ENCODE assay signal across 18 mouse cellular contexts in the genomic region with DNA sequence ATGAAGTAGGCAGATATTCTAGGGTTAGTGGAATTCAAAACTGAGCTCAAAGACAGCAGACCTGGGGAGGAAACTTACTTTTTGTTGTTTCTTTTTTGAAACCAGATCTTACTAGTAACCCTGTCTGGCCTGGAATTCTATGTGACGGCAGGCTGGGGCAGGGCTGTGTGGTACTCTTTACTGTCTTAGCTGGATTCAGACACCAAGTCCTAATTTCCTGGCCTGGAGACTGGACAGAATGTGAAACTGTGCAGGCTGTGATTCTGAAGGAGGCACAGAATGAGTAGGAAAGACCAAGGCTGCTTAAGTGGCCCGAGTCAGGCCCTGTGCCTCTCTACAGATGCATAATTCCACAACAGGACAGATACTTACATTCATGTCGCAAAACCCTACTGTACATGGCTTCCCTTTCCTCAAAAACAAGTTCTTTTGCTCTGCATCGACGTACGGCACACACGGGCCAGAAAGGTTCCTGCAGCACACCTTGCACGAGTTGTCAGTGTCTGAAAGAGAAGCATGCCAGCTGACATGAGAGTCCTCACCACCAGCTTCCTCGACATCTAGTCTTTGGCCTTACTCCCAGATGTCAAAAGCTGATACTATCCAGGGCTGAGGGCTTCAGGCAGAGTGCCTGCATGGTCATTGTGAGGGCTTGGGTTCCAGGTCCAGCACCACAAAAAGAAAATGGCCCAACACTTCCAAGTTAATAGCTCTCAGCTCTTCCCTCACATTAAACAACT. TPM values are rescaled to one million over a fixed set of nuclear protein-coding genes. Genes with fewer than 3 reads are reported as not detected.
DNase-seq lines count a peak whose midpoint lies in the region; ATAC-seq and TF ChIP-seq lines count a peak whose summit lies in the region.
"Had no signal": no experiment of that assay in that cellular context is flagged by ENCODE, and none has a peak within 500 bp of the region (broad histone marks: within the 10 kb centered on the region; RNA-seq: fewer than 3 reads in every experiment).

No protein-coding gene starts in this region.

- H3K27me3 ChIP-seq in heart, embryonic 12.5 days (replicated peaks), result no peaks in the 10 kb centered on the region
- no peaks in the 10 kb centered on the region for H3K27me3 ChIP-seq in intestine, postnatal 0 days (replicated peaks; ENCODE audit: control insufficient read depth, insufficient read depth, low read length)
- no peaks in the 10 kb centered on the region for H3K27me3 ChIP-seq in intestine, embryonic 16.5 days (replicated peaks; ENCODE audit: control insufficient read depth, insufficient read depth, low read length)
- H3K27me3 ChIP-seq: embryonic facial prominence, embryonic 12.5 days; forebrain, embryonic 15.5 days; hindbrain, embryonic 15.5 days; Patski had no signal

- no peaks in the 10 kb centered on the region for H3K9me3 ChIP-seq in heart, embryonic 12.5 days (replicated peaks)
- H3K9me3 ChIP-seq in intestine, postnatal 0 days (ENCODE audit: control insufficient read depth), result no peaks in the 10 kb centered on the region
- no peaks in the 10 kb centered on the region for H3K9me3 ChIP-seq in intestine, embryonic 16.5 days (ENCODE audit: control insufficient read depth, low read length)
- H3K9me3 ChIP-seq: embryonic facial prominence, embryonic 12.5 days; forebrain, embryonic 15.5 days; hindbrain, embryonic 15.5 days had no signal

- H3K9ac ChIP-seq in heart, embryonic 12.5 days, result no peak overlapping the region
- no peak overlapping the region for H3K9ac ChIP-seq in intestine, postnatal 0 days (ENCODE audit: low read depth, low read length)
- H3K9ac ChIP-seq in intestine, embryonic 16.5 days (ENCODE audit: low read depth, low read length), result no peak overlapping the region
- H3K9ac ChIP-seq: embryonic facial prominence, embryonic 12.5 days; forebrain, embryonic 15.5 days; hindbrain, embryonic 15.5 days had no signal

- peaks cover 85% of the 10 kb centered on the region for H3K36me3 ChIP-seq in heart, embryonic 12.5 days
- H3K36me3 ChIP-seq in intestine, postnatal 0 days (ENCODE audit: control insufficient read depth, insufficient read depth), result peaks cover 70% of the 10 kb centered on the region
- peaks cover 14% of the 10 kb centered on the region; the same call in 1 of the 2 replicates for H3K36me3 ChIP-seq in intestine, embryonic 16.5 days (ENCODE audit: control insufficient read depth, insufficient read depth, low read length)

- no peak for TF ChIP-seq CTCF in intestine, postnatal 0 days (IDR thresholded peaks at IDR 0.05; ENCODE audit: low read depth)

- H3K4me3 ChIP-seq in heart, embryonic 12.5 days, result no peak overlapping the region
- no peak overlapping the region for H3K4me3 ChIP-seq in intestine, postnatal 0 days (ENCODE audit: low read depth, low read length)
- no peak overlapping the region for H3K4me3 ChIP-seq in intestine, embryonic 16.5 days (ENCODE audit: low read length)
- H3K4me3 ChIP-seq: embryonic facial prominence, embryonic 12.5 days; forebrain, embryonic 15.5 days; hindbrain, embryonic 15.5 days had no signal

- DNase-seq in gastrocnemius, postnatal 25 days, result peak; percentile 2
- no peak for DNase-seq in gastrocnemius, adult 18-20 months (ENCODE audit: low spot score)
- DNase-seq in heart, adult 18-20 months, result no peak
- no peak for DNase-seq in neural tube, embryonic 10.5 days (ENCODE audit: extremely low spot score, low spot score)
- DNase-seq: adrenal gland, postnatal 14 days; cerebellum, adult 11-12 months; cerebellum, adult 9-10 months; cerebellum, postnatal 25 days; gastrocnemius, postnatal 36 days; kidney, adult 2 months had no signal

- ATAC-seq in heart, embryonic 12.5 days (ENCODE audit: insufficient number of reproducible peaks, low FRiP score), result no peak
- no peak for ATAC-seq in intestine, postnatal 0 days
- ATAC-seq in intestine, embryonic 16.5 days, result no peak
- ATAC-seq: activated CD4-positive, CD25-positive, alpha-beta regulatory T cell, adult 4 months; forebrain, embryonic 15.5 days; Patski had no signal

- 74% methylated on average over 9 of the region's 9 CpGs for WGBS in heart, embryonic 12.5 days
- 89% methylated on average over 9 of the region's 9 CpGs for WGBS in intestine, postnatal 0 days
- WGBS in intestine, embryonic 16.5 days, result 89% methylated on average over 9 of the region's 9 CpGs

- H3K27ac ChIP-seq in heart, embryonic 12.5 days (ENCODE audit: poor library complexity, severe bottlenecking), result peak overlapping the region; percentile 31; the same call in 1 of the 2 replicates
- peak overlapping the region; percentile 46; the same call in 1 of the 2 replicates for H3K27ac ChIP-seq in intestine, postnatal 0 days (ENCODE audit: low read depth, low read length)
- no peak overlapping the region for H3K27ac ChIP-seq in intestine, embryonic 16.5 days (ENCODE audit: low read length)
- H3K27ac ChIP-seq: embryonic facial prominence, embryonic 12.5 days; forebrain, embryonic 15.5 days; hindbrain, embryonic 15.5 days had no signal

- peaks cover 10% of the 10 kb centered on the region for H3K4me1 ChIP-seq in heart, embryonic 12.5 days (replicated peaks)
- H3K4me1 ChIP-seq in intestine, postnatal 0 days (replicated peaks; ENCODE audit: control insufficient read depth, insufficient read depth, low read length), result no peaks in the 10 kb centered on the region
- no peaks in the 10 kb centered on the region for H3K4me1 ChIP-seq in intestine, embryonic 16.5 days (ENCODE audit: control insufficient read depth, insufficient read depth, low read length)
- H3K4me1 ChIP-seq: embryonic facial prominence, embryonic 12.5 days; forebrain, embryonic 15.5 days; hindbrain, embryonic 15.5 days had no signal

- no peak overlapping the region for H3K4me2 ChIP-seq in heart, embryonic 12.5 days
- H3K4me2 ChIP-seq in intestine, postnatal 0 days (replicated peaks; ENCODE audit: low read depth), result no peak overlapping the region
- H3K4me2 ChIP-seq in intestine, embryonic 16.5 days (ENCODE audit: low read depth, low read length), result no peak overlapping the region
- H3K4me2 ChIP-seq: embryonic facial prominence, embryonic 12.5 days; forebrain, embryonic 15.5 days; hindbrain, embryonic 15.5 days had no signal

RNA-seq across cellular contexts. Expression of a gene that starts 13.6 kb away (rescaled TPM):
- 10 to 100 TPM in 1 of 2 experiments, 1 to 10 TPM in 1; 3.7 to 10.9 TPM for total RNA-seq in gastrocnemius, postnatal 25 days (2021)
- total RNA-seq in gastrocnemius, adult 18-20 months (2021), result 1 to 10 TPM; 3.3 to 5.3 TPM
- polyA plus RNA-seq in heart, embryonic 12.5 days (2016; fragmentation: Nextera tagmentation; extraction: Ambion mirVana), result 37.3 and 39.0 TPM in 2 replicates
- 10 to 100 TPM; 12.0 to 16.0 TPM for total RNA-seq in heart, adult 18-20 months (2021)
- 91.3 and 111 TPM in 2 replicates for polyA plus RNA-seq in intestine, postnatal 0 days (2015; fragmentation: Nextera tagmentation; extraction: Ambion mirVana)
- polyA plus RNA-seq in intestine, embryonic 16.5 days (2015; fragmentation: Nextera tagmentation; extraction: Ambion mirVana), result 82.5 and 92.3 TPM in 2 replicates

RNA-seq across cellular contexts. Expression of a gene that starts 43.6 kb away (rescaled TPM):
- total RNA-seq in gastrocnemius, postnatal 25 days (2021), result 10 to 100 TPM; 20.9 to 21.3 TPM
- total RNA-seq in gastrocnemius, adult 18-20 months (2021), result 10 to 100 TPM; 17.1 to 18.7 TPM
- 38.6 and 39.9 TPM in 2 replicates for polyA plus RNA-seq in heart, embryonic 12.5 days (2016; fragmentation: Nextera tagmentation; extraction: Ambion mirVana)
- total RNA-seq in heart, adult 18-20 months (2021), result 10 to 100 TPM; 42.8 to 50.2 TPM
- 11.2 and 11.8 TPM in 2 replicates for polyA plus RNA-seq in intestine, postnatal 0 days (2015; fragmentation: Nextera tagmentation; extraction: Ambion mirVana)
- 27.6 and 28.4 TPM in 2 replicates for polyA plus RNA-seq in intestine, embryonic 16.5 days (2015; fragmentation: Nextera tagmentation; extraction: Ambion mirVana)

RNA-seq across cellular contexts. Expression of a gene that starts 43.7 kb away (rescaled TPM):
- total RNA-seq in gastrocnemius, postnatal 25 days (2021), result 10 to 100 TPM; 34.8 to 37.9 TPM
- 10 to 100 TPM; 37.8 to 38.8 TPM for total RNA-seq in gastrocnemius, adult 18-20 months (2021)
- 31.4 and 31.9 TPM in 2 replicates for polyA plus RNA-seq in heart, embryonic 12.5 days (2016; fragmentation: Nextera tagmentation; extraction: Ambion mirVana)
- total RNA-seq in heart, adult 18-20 months (2021), result 10 to 100 TPM; 43.3 to 44.6 TPM
- 31.1 and 34.4 TPM in 2 replicates for polyA plus RNA-seq in intestine, postnatal 0 days (2015; fragmentation: Nextera tagmentation; extraction: Ambion mirVana)
- 40.1 and 42.5 TPM in 2 replicates for polyA plus RNA-seq in intestine, embryonic 16.5 days (2015; fragmentation: Nextera tagmentation; extraction: Ambion mirVana)

RNA-seq across cellular contexts. Expression of a gene that starts 44.6 kb away (rescaled TPM):
- total RNA-seq in gastrocnemius, postnatal 25 days (2021), result 10 to 100 TPM; 19.0 to 20.1 TPM
- 10 to 100 TPM; 16.5 to 18.6 TPM for total RNA-seq in gastrocnemius, adult 18-20 months (2021)
- polyA plus RNA-seq in heart, embryonic 12.5 days (2016; fragmentation: Nextera tagmentation; extraction: Ambion mirVana), result 74.3 and 76.3 TPM in 2 replicates
- total RNA-seq in heart, adult 18-20 months (2021), result 10 to 100 TPM; 34.6 to 38.5 TPM
- polyA plus RNA-seq in intestine, postnatal 0 days (2015; fragmentation: Nextera tagmentation; extraction: Ambion mirVana), result 41.6 and 44.3 TPM in 2 replicates
- polyA plus RNA-seq in intestine, embryonic 16.5 days (2015; fragmentation: Nextera tagmentation; extraction: Ambion mirVana), result 94.2 and 105 TPM in 2 replicates
